Comparison of ENCODE assay signal across 10 mouse cellular contexts in the genomic region with DNA sequence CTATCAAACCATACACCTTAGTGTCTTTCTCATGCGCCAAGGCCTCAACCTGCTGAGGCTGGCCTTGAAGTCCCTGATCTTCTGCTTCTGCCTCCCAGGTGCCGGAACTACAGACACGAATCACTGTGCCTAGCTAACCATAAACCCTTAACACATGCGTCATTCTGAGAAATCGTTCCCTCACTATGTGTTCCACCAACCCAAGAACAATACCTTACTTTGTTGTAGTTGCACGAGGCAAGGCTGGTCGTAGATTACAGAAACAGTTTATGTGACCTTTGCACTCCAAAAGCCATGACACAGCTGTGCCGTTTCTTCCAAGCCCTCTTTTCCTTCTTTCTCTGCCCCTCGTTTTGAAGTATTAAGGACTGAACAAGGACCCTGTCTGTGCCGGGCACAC. TPM values are rescaled to one million over a fixed set of nuclear protein-coding genes. Genes with fewer than 3 reads are reported as not detected.
DNase-seq lines count a peak whose midpoint lies in the region; ATAC-seq and TF ChIP-seq lines count a peak whose summit lies in the region.
"Had no signal": no experiment of that assay in that cellular context is flagged by ENCODE, and none has a peak within 500 bp of the region (broad histone marks: within the 10 kb centered on the region; RNA-seq: fewer than 3 reads in every experiment).

No protein-coding gene starts in this region.

- H3K36me3 ChIP-seq in liver, adult 2 months (ENCODE audit: control insufficient read depth, insufficient read depth, low read length), result no peaks in the 10 kb centered on the region; the same call in 1 of the 2 replicates
- H3K36me3 ChIP-seq in intestine, embryonic 14.5 days (ENCODE audit: control insufficient read depth, insufficient read depth, low read length), result no peaks in the 10 kb centered on the region
- no peaks in the 10 kb centered on the region for H3K36me3 ChIP-seq in splenic B cell, adult 2 months (ENCODE audit: control insufficient read depth, insufficient read depth, low read length, poor library complexity, severe bottlenecking)

- H3K9me3 ChIP-seq in intestine, embryonic 14.5 days (ENCODE audit: control insufficient read depth, low read length), result no peaks in the 10 kb centered on the region

- intact Hi-C loops in left cerebral cortex, postnatal 4 days (cut with DNase I), result no loop called here

- H3K4me1 ChIP-seq in liver, adult 2 months (ENCODE audit: control insufficient read depth, insufficient read depth, low read length), result peaks cover 40% of the 10 kb centered on the region
- H3K4me1 ChIP-seq in intestine, embryonic 14.5 days (replicated peaks; ENCODE audit: control insufficient read depth, insufficient read depth, low read length), result peaks cover 5% of the 10 kb centered on the region; the same call in 1 of the 2 replicates

- POLR2A ChIA-PET in Patski (lab: Charles Lee), result interaction anchor here (0.6 to 1.0 kb wide), 3 partner anchors 46 to 1239 kb away, joined by 3 to 7 read pairs (median 4); no protein-coding TSS in a partner anchor

- DNase-seq in liver, adult 2 months (ENCODE audit: extremely low read depth, low read depth, low spot score), result peak; percentile 63
- DNase-seq in liver (no peak), Patski (ENCODE audit: low read depth, low spot score) (peak; percentile 10)
- no peak for DNase-seq in intestine, embryonic 14.5 days (ENCODE audit: low spot score)
- peak; percentile 84 for DNase-seq in splenic B cell, adult 2 months (ENCODE audit: low read depth, low spot score)
- DNase-seq in left cerebral cortex, postnatal 4 days, result no peak
- DNase-seq: cerebellum, postnatal 10 days had no signal

- CTCF ChIA-PET in Patski (lab: Charles Lee), result interaction anchor here (0.6 to 2.3 kb wide), 9 partner anchors 12 to 144 kb away, joined by 3 to 7 read pairs (median 3); partner anchors contain the start of gene Taok3

- H3K4me3 ChIP-seq in liver, adult 2 months (ENCODE audit: insufficient read depth, low read depth, low read length), result no peak overlapping the region
- no peak overlapping the region for H3K4me3 ChIP-seq in intestine, embryonic 14.5 days (ENCODE audit: low read depth, low read length)
- H3K4me3 ChIP-seq: layer of hippocampus, adult 2 months; limb, embryonic 15.5 days had no signal

- ATAC-seq in Patski, result no peak
- ATAC-seq in intestine, embryonic 14.5 days (replicated peaks; ENCODE audit: low FRiP score, low TSS enrichment, low read depth), result peak; percentile 82
- no peak for ATAC-seq in monocyte, adult 5-6 weeks (replicated peaks; ENCODE audit: insufficient number of reproducible peaks, low FRiP score, low TSS enrichment, poor library complexity, severe bottlenecking)

- 0 out of 2 replicates have a peak overlapping the region, but pooled peaks have one; percentile 15 for H3K9ac ChIP-seq in liver, adult 2 months (ENCODE audit: low read depth, low read length)
- no peak overlapping the region for H3K9ac ChIP-seq in intestine, embryonic 14.5 days (ENCODE audit: low read length)
- H3K9ac ChIP-seq: limb, embryonic 15.5 days had no signal

- no peaks in the 10 kb centered on the region for H3K27me3 ChIP-seq in liver, adult 2 months (ENCODE audit: control insufficient read depth, insufficient read depth, low read length)
- no peaks in the 10 kb centered on the region for H3K27me3 ChIP-seq in Patski
- H3K27me3 ChIP-seq in intestine, embryonic 14.5 days (replicated peaks; ENCODE audit: control insufficient read depth, insufficient read depth, low read length), result no peaks in the 10 kb centered on the region
- no peaks in the 10 kb centered on the region for H3K27me3 ChIP-seq in splenic B cell, adult 2 months (ENCODE audit: control insufficient read depth, insufficient read depth, low read length, poor library complexity, severe bottlenecking)
- H3K27me3 ChIP-seq: limb, embryonic 15.5 days had no signal

- WGBS in liver, adult 2 months, result 43% methylated on average over 10 of the region's 10 CpGs
- 26% methylated on average over 10 of the region's 10 CpGs for whole genome bisulfite sequencing in intestine, embryonic 14.5 days

- no peak for TF ChIP-seq POLR2A in liver, adult 2 months (IDR thresholded peaks at IDR 0.05; ENCODE audit: extremely low read depth, insufficient read depth, low read length)

- H3K79me2 ChIP-seq in liver, adult 2 months (ENCODE audit: control insufficient read depth, insufficient read depth, low read length), result peaks cover 21% of the 10 kb centered on the region; the same call in 1 of the 2 replicates

- H3K27ac ChIP-seq in liver, adult 2 months (replicated peaks; ENCODE audit: insufficient read depth, low read depth, low read length), result peak overlapping the region; percentile 53
- peak overlapping the region; percentile 69 for H3K27ac ChIP-seq in intestine, embryonic 14.5 days (ENCODE audit: low read depth)
- H3K27ac ChIP-seq: layer of hippocampus, adult 2 months; limb, embryonic 15.5 days had no signal

- in situ Hi-C loops in Patski (cut with MboI; ENCODE audit: low pct_unique_long_range_greater_than_20kb), result no loop called here

- H3K4me2 ChIP-seq in intestine, embryonic 14.5 days (ENCODE audit: low read length), result no peak overlapping the region
- H3K4me2 ChIP-seq: limb, embryonic 15.5 days had no signal

- TF ChIP-seq CTCF in liver, adult 2 months (IDR thresholded peaks at IDR 0.05; ENCODE audit: low read depth, low read length), result no peak
- TF ChIP-seq CTCF in Patski (IDR thresholded peaks at IDR 0.05), result no peak

RNA-seq across cellular contexts. Expression of gene Taok3, which starts 40.6 kb away (rescaled TPM):
- total RNA-seq in liver, adult 2 months (2014; rRNA removed), result 23.0 and 27.9 TPM in 2 replicates
- 14.7 and 16.2 TPM in 2 replicates for polyA plus RNA-seq in liver, adult 2 months (2012; rRNA removed)
- 35.2 TPM for polyA plus RNA-seq in Patski (2021)
- polyA plus RNA-seq in intestine, embryonic 14.5 days (2014; fragmentation: Nextera tagmentation; extraction: Ambion mirVana), result 32.7 and 37.7 TPM in 2 replicates
- total RNA-seq in monocyte, adult 5-6 weeks (2017), result 81.6 to 108 TPM (median 90.0 TPM) in 3 replicates
- total RNA-seq in left cerebral cortex, postnatal 4 days (2021), result 10 to 100 TPM; 80.6 to 85.3 TPM

RNA-seq across cellular contexts. Expression of gene Suds3, which starts 44.6 kb away (rescaled TPM):
- 59.9 and 61.4 TPM in 2 replicates for total RNA-seq in liver, adult 2 months (2014; rRNA removed)
- 77.1 and 82.8 TPM in 2 replicates for polyA plus RNA-seq in liver, adult 2 months (2012; rRNA removed)
- polyA plus RNA-seq in Patski (2021), result 113 TPM
- polyA plus RNA-seq in intestine, embryonic 14.5 days (2014; fragmentation: Nextera tagmentation; extraction: Ambion mirVana), result 42.0 and 44.1 TPM in 2 replicates
- total RNA-seq in monocyte, adult 5-6 weeks (2017), result 88.9 to 99.4 TPM (median 95.5 TPM) in 3 replicates
- 10 to 100 TPM; 81.4 to 81.6 TPM for total RNA-seq in left cerebral cortex, postnatal 4 days (2021)

Comparison
In these comparisons a context has a peak if more than half of its experiments do, and no peak if none do; other contexts are left out.
1. DNase-seq: peak in liver, adult 2 months (single experiment), Patski (single experiment) and splenic B cell, adult 2 months (single experiment); none in liver (single experiment), intestine, embryonic 14.5 days (single experiment) and left cerebral cortex, postnatal 4 days (single experiment).